Mouse (Mus musculus) naive thymus-derived CD4-positive, alpha-beta T cell, adult 2 months (primary cell): ENCODE measurements around the gene Pstpip1.

Experiments
- DNase-seq: peaks from one replicate; pipeline ENCODE4 v3.0.0-alpha.2; 2011; ENCODE audit warnings: low read depth

Pstpip1 gene

GRCm38 (mm10) chr9:56089778-56090520, at the start of gene Pstpip1:
TSS of gene Pstpip1 (plus strand) at chr9:56089962.
- DNase-seq = peak; percentile 83

DNA sequence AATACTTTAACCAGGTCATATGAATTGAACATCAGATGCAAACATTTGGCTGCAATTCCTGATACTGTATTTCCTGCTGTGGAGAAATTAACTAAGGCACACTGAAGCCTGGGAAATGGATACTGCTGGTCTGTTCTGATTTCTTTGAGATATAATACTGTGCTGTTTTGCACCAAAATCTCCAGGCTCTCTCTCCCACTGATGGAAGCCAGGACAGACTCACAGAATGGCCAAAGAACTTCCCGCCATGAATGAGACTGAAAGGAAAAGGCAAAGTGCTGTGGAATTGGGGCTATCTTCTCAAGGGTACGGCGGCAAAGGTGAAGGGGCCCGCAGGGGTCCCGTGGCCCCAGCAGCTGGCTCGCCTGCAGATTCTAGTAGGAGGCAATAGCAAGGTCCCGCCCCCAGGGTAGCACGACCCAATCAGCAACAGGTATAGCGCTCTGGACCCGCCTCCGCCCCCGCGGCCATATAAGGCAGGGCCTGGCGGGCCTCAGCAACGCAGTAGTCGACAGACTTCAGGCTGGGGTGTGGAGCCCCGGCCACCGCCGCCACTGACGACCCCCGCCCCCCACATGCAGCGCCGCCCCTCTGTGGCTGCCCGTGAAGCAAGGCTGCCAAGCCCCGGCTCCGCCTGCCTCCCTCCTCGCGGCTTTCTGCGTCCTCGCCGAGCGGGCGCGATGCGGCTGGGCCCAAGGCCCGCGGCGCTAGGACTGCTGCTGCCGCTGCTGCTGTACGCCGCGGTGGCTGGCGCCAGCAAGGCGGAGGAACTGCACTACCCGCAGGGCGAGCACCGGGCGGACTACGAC, 48.2 kb upstream of the Pstpip1 start, which contains the start of gene Rcn2:
Gene Rcn2, plus strand, starts transcription at position 474 of the 809 bp plus-strand sequence.
- peak; percentile 97 for DNase-seq

DNA sequence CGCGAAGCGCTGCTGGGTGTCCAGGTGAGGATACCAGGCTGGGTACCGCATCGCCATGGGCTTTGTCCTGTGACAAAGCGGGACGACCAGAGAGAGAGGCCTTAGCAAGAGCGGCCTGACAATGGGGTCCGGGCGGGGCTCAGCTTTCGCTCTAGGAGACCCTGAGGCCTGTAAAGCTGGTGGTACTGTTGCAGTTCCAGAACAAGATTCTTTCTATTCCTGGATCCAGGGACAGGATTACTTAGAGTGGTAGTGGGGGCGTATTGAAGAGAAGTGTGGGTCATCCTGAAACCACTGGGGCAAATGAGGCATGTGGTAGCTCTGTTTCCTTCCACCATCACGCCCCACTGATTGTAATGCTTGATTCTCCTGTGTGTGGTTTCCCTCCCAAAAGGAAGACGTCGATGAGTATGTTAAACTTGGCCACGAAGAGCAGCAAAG, 47.6 kb upstream of the Pstpip1 start:
- no peak for DNase-seq

DNA sequence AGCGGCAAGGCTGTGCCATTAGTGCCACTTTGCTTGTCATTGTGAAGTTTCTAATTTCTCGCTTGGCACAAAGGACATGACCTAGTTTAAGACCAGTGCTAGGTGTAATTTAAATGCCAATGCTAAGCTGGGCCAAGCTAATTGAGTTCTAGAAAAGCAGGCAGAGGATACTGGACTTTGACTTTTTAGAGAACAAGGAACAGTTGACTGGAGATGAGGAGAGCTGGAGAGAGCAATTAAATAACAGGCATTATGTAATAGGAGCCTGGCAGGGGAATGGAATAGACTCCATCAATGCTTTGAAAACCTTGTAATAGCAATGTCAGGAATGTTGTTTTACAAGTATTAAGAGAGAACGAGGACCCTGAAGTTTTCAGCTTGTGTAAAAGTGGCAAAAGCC, 36.0 kb upstream of the Pstpip1 start:
- no peak for DNase-seq

GRCm38 (mm10) chr9:56056147-56056546, 33.6 kb upstream of the Pstpip1 start:
- DNase-seq = no peak

DNA sequence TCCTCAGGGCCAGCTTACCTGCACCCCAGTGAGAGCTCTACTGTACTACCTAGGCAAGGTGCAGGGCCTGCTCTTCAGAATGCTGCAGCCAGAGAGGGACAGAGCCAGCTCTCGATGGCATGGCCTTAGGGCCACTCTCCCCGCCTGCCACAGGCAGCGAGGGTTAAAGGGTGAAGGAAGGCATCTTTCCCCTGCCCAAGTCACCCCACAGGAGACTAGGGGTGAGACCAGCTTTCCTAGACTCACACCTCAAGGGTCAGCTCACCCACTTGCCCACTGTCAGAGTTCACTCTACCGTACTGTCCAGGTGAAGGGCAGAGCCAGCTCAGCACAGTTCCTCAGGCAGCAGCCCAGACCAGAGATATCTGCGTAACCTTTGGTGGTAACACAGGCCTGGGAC, 27.4 kb upstream of the Pstpip1 start:
- no peak for DNase-seq

DNA sequence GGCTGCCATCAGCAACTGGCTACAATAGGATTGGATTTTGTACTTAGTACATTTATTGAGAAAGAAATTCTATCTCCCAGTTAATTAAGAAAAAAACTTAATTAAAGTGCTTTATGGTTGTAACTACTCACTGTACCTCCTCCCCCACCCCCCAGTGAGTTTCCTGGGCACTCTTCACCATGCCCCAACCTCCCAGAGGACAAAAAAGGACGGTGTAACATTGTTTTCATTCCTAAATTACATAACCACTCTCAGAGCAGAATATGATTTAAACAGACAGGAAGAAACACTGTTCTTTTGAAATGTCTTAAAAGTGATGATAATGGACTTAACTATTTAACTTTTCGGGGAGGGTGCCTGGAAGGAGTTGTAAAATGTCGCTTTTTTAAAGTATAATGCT, 24.8 kb upstream of the Pstpip1 start:
- no peak for DNase-seq

DNA sequence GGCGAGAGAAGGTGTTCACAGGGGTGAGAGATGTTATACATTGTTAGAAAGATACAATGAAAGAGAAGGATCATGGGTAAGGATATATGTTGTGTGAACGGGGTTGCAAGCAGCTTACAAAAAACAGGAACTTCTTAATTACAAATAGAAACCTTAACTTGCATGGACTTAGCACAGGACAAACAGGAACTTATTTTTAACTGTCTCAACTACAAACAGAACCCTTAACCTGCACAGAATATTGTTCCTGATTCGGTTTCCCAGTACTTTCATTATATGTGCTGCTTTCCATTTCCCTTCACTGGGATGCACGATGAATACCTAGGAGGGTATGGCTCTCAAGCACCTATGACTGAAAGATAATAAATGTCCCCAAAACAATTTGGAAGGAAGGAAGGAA, 21.8 kb upstream of the Pstpip1 start:
- no peak for DNase-seq

- no peak for DNase-seq
Measured at GRCm38 (mm10) chr9:56068630-56069029, 21.1 kb upstream of the Pstpip1 start.

GRCm38 (mm10) chr9:56072861-56073260, 16.9 kb upstream of the Pstpip1 start:
- no peak for DNase-seq

- DNase-seq = no peak
Measured at GRCm38 (mm10) chr9:56074863-56075262, 14.9 kb upstream of the Pstpip1 start.

DNA sequence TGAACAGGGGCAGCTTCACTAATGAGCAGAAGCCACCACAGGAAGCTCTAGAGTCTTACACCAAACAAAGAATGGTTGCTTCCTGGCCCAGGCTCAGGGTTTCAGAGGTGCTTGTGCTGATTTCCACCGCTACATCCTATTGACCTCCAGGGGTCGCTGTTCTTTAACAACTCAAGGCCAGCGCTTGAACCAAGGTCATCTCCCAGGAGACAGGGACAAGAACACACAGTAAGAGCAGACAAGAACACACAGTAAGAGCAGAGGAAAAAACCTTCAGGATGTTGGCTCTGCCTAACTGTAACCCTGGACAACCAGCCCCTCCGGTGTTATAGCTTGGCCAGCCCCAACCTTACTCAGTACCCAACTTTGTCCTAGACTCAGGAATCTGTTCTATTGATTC, 14.5 kb upstream of the Pstpip1 start:
- peak; percentile 93 for DNase-seq

DNA sequence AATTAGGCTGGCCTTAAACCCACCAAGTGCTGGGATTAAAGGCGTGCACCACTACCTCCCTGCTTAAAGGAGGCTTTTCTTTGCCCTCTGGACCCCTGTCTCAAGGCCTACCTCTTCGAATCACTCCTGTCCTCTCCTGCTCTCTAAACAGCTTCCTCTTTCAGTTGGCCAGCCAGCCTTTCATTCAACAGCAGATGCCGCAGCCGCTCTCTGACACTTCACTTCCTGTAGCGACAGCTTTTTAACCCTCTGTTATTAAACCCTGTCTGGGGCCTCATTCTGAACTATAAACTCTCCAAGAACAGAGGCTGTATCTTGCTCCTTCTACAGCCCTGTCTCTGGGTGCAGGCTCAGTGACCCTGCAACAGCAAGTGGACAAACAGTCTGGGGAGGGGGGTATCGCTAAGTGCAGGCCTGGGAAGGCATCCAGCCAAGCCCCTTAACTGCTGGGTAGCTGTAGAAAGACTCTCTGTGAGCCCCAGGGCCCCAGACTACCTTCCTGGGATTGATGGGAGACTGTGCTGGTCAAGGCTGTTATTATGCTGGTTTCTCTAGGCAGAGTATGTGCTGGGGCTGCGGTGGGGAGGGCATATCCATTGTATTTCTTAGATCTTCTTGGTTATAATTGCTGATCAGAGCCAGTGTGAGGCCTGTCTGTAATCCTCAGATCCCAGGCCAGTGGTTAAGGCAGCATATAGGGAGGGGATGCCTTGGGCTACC, 13.7 kb upstream of the Pstpip1 start:
- peak; percentile 85 for DNase-seq

- no peak for DNase-seq
Measured at GRCm38 (mm10) chr9:56079587-56079986, 10.2 kb upstream of the Pstpip1 start.

DNA sequence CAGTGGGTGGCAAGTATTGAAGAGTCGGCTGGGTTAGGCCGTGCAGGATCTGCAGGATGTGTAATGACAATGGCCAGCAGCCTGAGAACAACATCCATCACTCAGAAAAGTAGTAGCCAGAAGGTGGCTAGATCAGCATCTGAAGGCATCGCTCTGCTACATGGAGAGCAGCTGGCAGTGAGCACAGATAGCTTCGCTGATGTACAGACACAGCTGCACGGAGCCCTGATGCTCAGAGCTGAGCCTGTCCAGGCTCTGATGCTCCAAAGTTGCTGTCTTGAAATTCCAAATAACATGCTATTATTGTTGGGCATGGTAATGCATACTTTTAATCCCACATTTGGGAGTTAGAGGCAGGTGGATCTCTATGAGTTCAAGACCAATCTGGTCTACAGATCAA, 3.2 kb upstream of the Pstpip1 start:
- DNase-seq = no peak

- DNase-seq = peak; percentile 59
Measured at GRCm38 (mm10) chr9:56090546-56091225, 924 bp downstream of the Pstpip1 start.

GRCm38 (mm10) chr9:56092102-56092501, 2.3 kb downstream of the Pstpip1 start:
- DNase-seq = peak; percentile 64

GRCm38 (mm10) chr9:56097584-56098298, 8.0 kb downstream of the Pstpip1 start:
- DNase-seq = peak; percentile 41

DNA sequence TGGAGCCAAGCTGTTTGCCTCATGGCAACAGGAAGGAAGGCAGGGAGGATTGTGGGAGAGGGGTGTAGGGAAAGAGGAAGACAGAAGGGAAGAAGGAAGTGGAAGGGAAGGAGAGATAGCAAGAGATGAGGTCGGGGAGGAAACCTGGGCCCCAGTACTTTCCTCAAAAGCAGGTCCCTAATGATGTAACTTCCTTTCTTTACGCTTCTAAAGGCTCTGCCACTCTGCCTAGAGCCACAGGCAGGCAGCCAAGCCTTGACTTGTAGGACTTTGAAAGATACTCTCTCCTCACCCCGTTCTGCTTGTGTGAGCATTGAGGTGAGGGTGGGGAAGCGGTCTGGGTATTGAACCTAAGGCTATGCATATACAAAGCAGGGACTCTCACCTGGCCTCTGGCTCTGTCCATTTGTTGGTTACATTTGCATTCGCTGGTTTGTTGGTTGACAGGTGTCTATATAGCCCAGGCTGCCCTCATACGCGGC, 10.3 kb downstream of the Pstpip1 start:
- peak; percentile 59 for DNase-seq

DNA sequence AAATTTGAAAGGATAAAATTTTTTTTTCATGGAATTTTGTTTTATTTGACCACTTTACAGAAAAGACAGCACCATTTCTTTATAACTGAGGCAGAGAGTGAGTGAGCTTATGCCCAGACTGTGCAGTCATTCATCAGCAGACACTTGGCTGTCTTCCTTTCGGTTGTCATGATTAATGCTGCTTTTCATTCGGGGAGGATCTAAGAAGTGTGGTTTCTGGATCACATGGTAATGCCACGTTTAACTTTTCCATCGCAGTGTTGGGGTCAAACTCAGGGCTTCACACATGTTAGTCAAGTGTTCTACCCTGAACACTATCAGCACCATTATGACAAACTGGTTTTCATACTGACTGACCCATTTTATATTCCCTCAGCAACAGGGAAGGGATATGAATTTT, 11.3 kb downstream of the Pstpip1 start:
- no peak for DNase-seq

DNA sequence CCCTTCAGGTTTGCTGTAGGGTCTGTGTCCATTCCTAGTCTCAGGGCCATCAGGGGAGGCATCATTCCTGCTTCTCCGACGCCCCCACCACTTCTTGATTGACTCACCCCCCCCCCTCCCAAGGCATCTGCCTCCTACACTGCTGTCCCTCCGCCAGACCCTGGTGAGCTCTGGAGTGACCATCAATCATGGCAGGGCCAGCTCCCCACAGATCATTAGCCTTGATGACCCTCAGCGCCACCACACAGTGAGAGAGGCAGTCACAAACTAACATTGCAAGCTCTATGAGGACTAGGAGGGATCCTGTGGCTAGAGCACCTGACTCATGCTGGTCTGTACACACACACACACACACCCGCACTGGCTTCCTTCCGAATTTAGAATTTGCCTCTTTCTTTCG, 15.2 kb downstream of the Pstpip1 start:
- no peak for DNase-seq
